Mouse (Mus musculus): ENCODE results near the gene Cfap126. TPM values are rescaled to one million over a fixed set of nuclear protein-coding genes. Genes with fewer than 3 reads are reported as not detected.
A peak's percentile ranks its signal among the peaks of the same experiment; 100 is the strongest.

Gene Cfap126
- total and polyA plus RNA-seq, 2 experiments from 2014 or later: 1.5 to 8.1 TPM

GRCm38 (mm10) chr1:171150838-171151391 is 37.2 kb downstream of the Cfap126 start:
- Histone ChIP-seq H3K27ac (ENCODE audit: low read depth, low read length) (peak overlapping the region; percentile 86), H3K36me3 (ENCODE audit: insufficient read depth, low read length) (no peaks in the 10 kb centered on the region), H3K4me1 (ENCODE audit: insufficient read depth, low read length) (peaks cover 10% of the 10 kb centered on the region), H3K4me2 (ENCODE audit: low read depth, low read length, poor library complexity, severe bottlenecking) (peak overlapping the region; percentile 83), H3K4me3 (ENCODE audit: low read depth, low read length) (peak overlapping the region; percentile 82), H3K9me3 (ENCODE audit: low read length) (no peaks in the 10 kb centered on the region), H3K9ac (replicated peaks; ENCODE audit: low read length, poor library complexity, severe bottlenecking) (peak overlapping the region; percentile 44), H3K27me3 (ENCODE audit: insufficient read depth, low read length) (0 out of 2 replicates have a peak, but pooled peaks cover under 1% of the 10 kb centered on the region)
- WGBS: 3% methylated on average over 18 of the region's 18 CpGs
- DNase-seq (ENCODE audit: low spot score): peak; percentile 14
- TF ChIP-seq CTCF (IDR thresholded peaks at IDR 0.05): no peak
- ATAC-seq (ENCODE audit: low FRiP score): 0 out of 2 replicates have a peak, but pooled peaks have one; percentile 6

- 0 out of 2 replicates have a peak, but pooled peaks cover 3% of the 10 kb centered on the region for H3K27me3 ChIP-seq (ENCODE audit: insufficient read depth, low read length)
- no peak for DNase-seq (ENCODE audit: low spot score)
- no peak overlapping the region for H3K27ac ChIP-seq (ENCODE audit: low read depth, low read length)
- H3K9ac ChIP-seq (replicated peaks; ENCODE audit: low read length, poor library complexity, severe bottlenecking): no peak overlapping the region
- no peaks in the 10 kb centered on the region for H3K9me3 ChIP-seq (ENCODE audit: low read length)
- no peak overlapping the region for H3K4me3 ChIP-seq (ENCODE audit: low read depth, low read length)
- no peaks in the 10 kb centered on the region for H3K36me3 ChIP-seq (ENCODE audit: insufficient read depth, low read length)
- ATAC-seq (ENCODE audit: low FRiP score): no peak
- H3K4me2 ChIP-seq (ENCODE audit: low read depth, low read length, poor library complexity, severe bottlenecking): no peak overlapping the region
- peaks cover 10% of the 10 kb centered on the region for H3K4me1 ChIP-seq (ENCODE audit: insufficient read depth, low read length)
- no peak for TF ChIP-seq CTCF (IDR thresholded peaks at IDR 0.05)
- WGBS: 82% methylated on average over 4 of the region's 4 CpGs
These were observed 38.2 kb downstream of the Cfap126 start for GRCm38 (mm10) chr1:171151966-171152365.

GRCm38 (mm10) chr1:171156644-171157043 is 42.9 kb downstream of the Cfap126 start:
- H3K9me3 ChIP-seq (ENCODE audit: low read length): no peaks in the 10 kb centered on the region
- TF ChIP-seq CTCF (IDR thresholded peaks at IDR 0.05): no peak
- DNase-seq (ENCODE audit: low spot score) (no peak), ATAC-seq (ENCODE audit: low FRiP score) (no peak)
- H3K27ac ChIP-seq (ENCODE audit: low read depth, low read length): no peak overlapping the region
- no peak overlapping the region for H3K9ac ChIP-seq (replicated peaks; ENCODE audit: low read length, poor library complexity, severe bottlenecking)
- H3K4me3 ChIP-seq (ENCODE audit: low read depth, low read length): no peak overlapping the region
- H3K4me2 ChIP-seq (ENCODE audit: low read depth, low read length, poor library complexity, severe bottlenecking): no peak overlapping the region
- no peaks in the 10 kb centered on the region for H3K36me3 ChIP-seq (ENCODE audit: insufficient read depth, low read length)
- H3K27me3 ChIP-seq (ENCODE audit: insufficient read depth, low read length): peaks cover 11% of the 10 kb centered on the region; the same call in 1 of the 2 replicates
- H3K4me1 ChIP-seq (ENCODE audit: insufficient read depth, low read length): no peaks in the 10 kb centered on the region
- WGBS: 72% methylated on average over 3 of the region's 3 CpGs

GRCm38 (mm10) chr1:171157965-171158364 is 44.2 kb downstream of the Cfap126 start:
- Histone ChIP-seq H3K4me2 (ENCODE audit: low read depth, low read length, poor library complexity, severe bottlenecking) (no peak overlapping the region), H3K36me3 (ENCODE audit: insufficient read depth, low read length) (no peaks in the 10 kb centered on the region), H3K4me1 (ENCODE audit: insufficient read depth, low read length) (no peaks in the 10 kb centered on the region), H3K9me3 (ENCODE audit: low read length) (no peaks in the 10 kb centered on the region), H3K27ac (ENCODE audit: low read depth, low read length) (no peak overlapping the region), H3K27me3 (ENCODE audit: insufficient read depth, low read length) (peaks cover 11% of the 10 kb centered on the region; the same call in 1 of the 2 replicates), H3K4me3 (ENCODE audit: low read depth, low read length) (no peak overlapping the region), H3K9ac (replicated peaks; ENCODE audit: low read length, poor library complexity, severe bottlenecking) (no peak overlapping the region)
- TF ChIP-seq CTCF (IDR thresholded peaks at IDR 0.05): no peak
- no peak for ATAC-seq (ENCODE audit: low FRiP score)
- DNase-seq (ENCODE audit: low spot score): no peak

GRCm38 (mm10) chr1:171159485-171159975 is 45.8 kb downstream of the Cfap126 start:
- no peaks in the 10 kb centered on the region for H3K4me1 ChIP-seq (ENCODE audit: insufficient read depth, low read length)
- peak; percentile 25; the same call in 1 of the 2 replicates for TF ChIP-seq CTCF (IDR thresholded peaks at IDR 0.05)
- no peak for DNase-seq (ENCODE audit: low spot score)
- H3K9me3 ChIP-seq (ENCODE audit: low read length): no peaks in the 10 kb centered on the region
- ATAC-seq (ENCODE audit: low FRiP score): peak; percentile 18; the same call in 1 of the 2 replicates
- WGBS: 6% methylated on average over 15 of the region's 15 CpGs
- H3K27ac ChIP-seq (ENCODE audit: low read depth, low read length): no peak overlapping the region
- H3K36me3 ChIP-seq (ENCODE audit: insufficient read depth, low read length): no peaks in the 10 kb centered on the region
- H3K27me3 ChIP-seq (ENCODE audit: insufficient read depth, low read length): peaks cover 11% of the 10 kb centered on the region; the same call in 1 of the 2 replicates
- 0 out of 2 replicates have a peak overlapping the region, but pooled peaks have one; percentile 2 for H3K4me3 ChIP-seq (ENCODE audit: low read depth, low read length)
- H3K9ac ChIP-seq (replicated peaks; ENCODE audit: low read length, poor library complexity, severe bottlenecking): no peak overlapping the region
- H3K4me2 ChIP-seq (ENCODE audit: low read depth, low read length, poor library complexity, severe bottlenecking): peak overlapping the region; percentile 28

GRCm38 (mm10) chr1:171162526-171162925 is 48.8 kb downstream of the Cfap126 start:
- peaks cover 8% of the 10 kb centered on the region; the same call in 1 of the 2 replicates for H3K27me3 ChIP-seq (ENCODE audit: insufficient read depth, low read length)
- H3K4me3 ChIP-seq (ENCODE audit: low read depth, low read length): no peak overlapping the region
- no peaks in the 10 kb centered on the region for H3K4me1 ChIP-seq (ENCODE audit: insufficient read depth, low read length)
- ATAC-seq (ENCODE audit: low FRiP score) (no peak), DNase-seq (ENCODE audit: low spot score) (no peak)
- H3K4me2 ChIP-seq (ENCODE audit: low read depth, low read length, poor library complexity, severe bottlenecking): no peak overlapping the region
- no peak for TF ChIP-seq CTCF (IDR thresholded peaks at IDR 0.05)
- H3K27ac ChIP-seq (ENCODE audit: low read depth, low read length): no peak overlapping the region
- no peak overlapping the region for H3K9ac ChIP-seq (replicated peaks; ENCODE audit: low read length, poor library complexity, severe bottlenecking)
- WGBS: 91% methylated on average over 3 of the region's 3 CpGs
- H3K36me3 ChIP-seq (ENCODE audit: insufficient read depth, low read length): no peaks in the 10 kb centered on the region
- no peaks in the 10 kb centered on the region for H3K9me3 ChIP-seq (ENCODE audit: low read length)
